In the genomic region with DNA sequence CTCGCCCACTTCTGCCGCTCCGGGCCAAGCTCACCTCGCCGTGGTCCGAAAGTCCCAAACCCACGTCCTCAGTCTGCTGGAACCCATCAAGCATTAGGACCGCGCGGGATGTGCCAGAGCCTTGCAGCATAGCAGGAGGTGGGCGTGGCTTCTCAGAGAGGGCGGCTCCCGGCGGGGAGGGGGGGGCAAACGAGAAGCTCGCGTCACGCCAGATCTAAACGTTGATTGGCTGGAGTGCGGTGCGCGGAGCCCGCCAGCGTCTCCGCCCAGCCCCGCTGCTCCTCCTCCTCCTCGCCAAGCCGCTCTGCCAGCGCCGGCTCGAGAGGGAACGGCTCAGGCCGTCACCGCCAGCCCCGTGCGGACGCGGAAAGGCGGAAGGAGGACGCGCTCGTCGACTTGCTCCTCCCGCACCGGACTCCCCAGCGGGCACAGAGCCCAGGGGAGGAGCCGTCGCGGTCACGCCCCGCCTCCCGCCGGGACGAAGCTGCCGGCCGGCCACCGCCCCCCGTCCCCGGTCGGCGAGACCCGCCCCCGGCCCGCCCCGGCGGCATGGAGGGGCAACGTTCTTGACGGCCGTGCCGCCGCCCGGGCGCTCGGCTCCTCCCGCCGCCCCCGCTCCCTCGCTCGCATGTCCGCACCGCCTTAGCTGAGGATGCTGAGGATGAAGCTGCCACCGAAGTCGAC, we compare ENCODE assay signal across 8 mouse cellular contexts. TPM values are rescaled to one million over a fixed set of nuclear protein-coding genes. Genes with fewer than 3 reads are reported as not detected.
A peak's percentile ranks its signal among the peaks of the same experiment; 100 is the strongest.
DNase-seq lines count a peak whose midpoint lies in the region; ATAC-seq and TF ChIP-seq lines count a peak whose summit lies in the region.

A gene (plus strand): TSS at position 269 of the 684 bp plus-strand sequence.

- ATAC-seq in embryonic facial prominence, embryonic 13.5 days (ENCODE audit: insufficient number of reproducible peaks, insufficient read depth, low FRiP score, low TSS enrichment, low read depth): peak; percentile 95
- peak; percentile 93 for ATAC-seq in limb, embryonic 12.5 days (ENCODE audit: insufficient number of reproducible peaks, insufficient read depth, low FRiP score, low TSS enrichment, low read depth)
- ATAC-seq in midbrain, embryonic 15.5 days (replicated peaks): peak; percentile 96

- peaks cover 30% of the 10 kb centered on the region for H3K4me1 ChIP-seq in embryonic facial prominence, embryonic 13.5 days
- H3K4me1 ChIP-seq in kidney, adult 2 months (ENCODE audit: control insufficient read depth, insufficient read depth, low read length): peaks cover 6% of the 10 kb centered on the region; the same call in 1 of the 2 replicates
- H3K4me1 ChIP-seq in limb, embryonic 12.5 days (replicated peaks): peaks cover 26% of the 10 kb centered on the region
- peaks cover 34% of the 10 kb centered on the region for H3K4me1 ChIP-seq in midbrain, embryonic 15.5 days
- peaks cover 5% of the 10 kb centered on the region for H3K4me1 ChIP-seq in spleen, adult 2 months (ENCODE audit: control insufficient read depth, insufficient read depth, insufficient read length)

- H3K36me3 ChIP-seq in embryonic facial prominence, embryonic 13.5 days: no peaks in the 10 kb centered on the region
- H3K36me3 ChIP-seq in kidney, adult 2 months (ENCODE audit: control insufficient read depth, insufficient read depth, low read length): no peaks in the 10 kb centered on the region
- H3K36me3 ChIP-seq in limb, embryonic 12.5 days: no peaks in the 10 kb centered on the region
- H3K36me3 ChIP-seq in midbrain, embryonic 15.5 days (replicated peaks): no peaks in the 10 kb centered on the region
- H3K36me3 ChIP-seq in spleen, adult 2 months (ENCODE audit: control insufficient read depth, insufficient read depth, low read length): no peaks in the 10 kb centered on the region

- H3K9me3 ChIP-seq in embryonic facial prominence, embryonic 13.5 days: no peaks in the 10 kb centered on the region
- no peaks in the 10 kb centered on the region for H3K9me3 ChIP-seq in limb, embryonic 12.5 days
- no peaks in the 10 kb centered on the region for H3K9me3 ChIP-seq in midbrain, embryonic 15.5 days

- H3K9ac ChIP-seq in embryonic facial prominence, embryonic 13.5 days: peak within 1 kb of the TSS; percentile 86
- peak within 1 kb of the TSS; percentile 79 for H3K9ac ChIP-seq in limb, embryonic 12.5 days (replicated peaks)
- peak within 1 kb of the TSS; percentile 68 for H3K9ac ChIP-seq in midbrain, embryonic 15.5 days

- TF ChIP-seq POLR2A in kidney, adult 2 months (IDR thresholded peaks at IDR 0.05; ENCODE audit: low read depth, low read length): peak; percentile 44
- TF ChIP-seq POLR2A in spleen, adult 2 months (IDR thresholded peaks at IDR 0.05; ENCODE audit: low read depth, low read length): peak; percentile 35

- no peaks in the 10 kb centered on the region for H3K27me3 ChIP-seq in embryonic facial prominence, embryonic 13.5 days
- H3K27me3 ChIP-seq in kidney, adult 2 months (replicated peaks; ENCODE audit: control insufficient read depth, insufficient read depth, low read length): no peaks in the 10 kb centered on the region
- no peaks in the 10 kb centered on the region; the same call in 1 of the 2 replicates for H3K27me3 ChIP-seq in limb, embryonic 12.5 days
- no peaks in the 10 kb centered on the region for H3K27me3 ChIP-seq in midbrain, embryonic 15.5 days (replicated peaks)
- H3K27me3 ChIP-seq in spleen, adult 2 months (ENCODE audit: control insufficient read depth, insufficient read depth, low read length): no peaks in the 10 kb centered on the region

- DNase-seq in 3134 (ENCODE audit: extremely low read depth, insufficient read length, low spot score): peak; percentile 100
- peak; percentile 99 to 100 for DNase-seq in adrenal gland, postnatal 36 days
- peak; percentile 99 to 100 for DNase-seq in heart, adult 18-20 months
- DNase-seq in kidney, adult 2 months: peak; percentile 99
- peak; percentile 94 to 98 for DNase-seq in spleen, adult 2 months (ENCODE audit: low read depth in 1 of 2, low spot score in 2 of 2)

- peak within 1 kb of the TSS; percentile 99 for H3K4me2 ChIP-seq in embryonic facial prominence, embryonic 13.5 days
- peak within 1 kb of the TSS; percentile 99 for H3K4me2 ChIP-seq in limb, embryonic 12.5 days
- peak within 1 kb of the TSS; percentile 77 for H3K4me2 ChIP-seq in midbrain, embryonic 15.5 days

- WGBS in embryonic facial prominence, embryonic 13.5 days: under 1% methylated on average over 64 of the region's 83 CpGs
- WGBS in kidney, adult 2 months: under 1% methylated on average over 68 of the region's 83 CpGs
- WGBS in limb, embryonic 12.5 days: under 1% methylated on average over 64 of the region's 83 CpGs
- under 1% methylated on average over 57 of the region's 83 CpGs for WGBS in midbrain, embryonic 15.5 days
- under 1% methylated on average over 73 of the region's 83 CpGs for WGBS in spleen, adult 2 months

- TF ChIP-seq CTCF in kidney, adult 2 months (conservative IDR thresholded peaks at IDR 0.05; ENCODE audit: insufficient read depth, insufficient read length, low read depth, low read length): no peak
- TF ChIP-seq CTCF in spleen, adult 2 months (IDR thresholded peaks at IDR 0.05; ENCODE audit: extremely low read depth, insufficient read depth, insufficient read length, insufficient replicate concordance): no peak

- H3K4me3 ChIP-seq in embryonic facial prominence, embryonic 13.5 days: peak within 1 kb of the TSS; percentile 83
- H3K4me3 ChIP-seq in kidney, adult 2 months (ENCODE audit: insufficient read depth, low read depth, low read length): peak within 1 kb of the TSS; percentile 97
- peak within 1 kb of the TSS; percentile 73 for H3K4me3 ChIP-seq in limb, embryonic 12.5 days (replicated peaks)
- H3K4me3 ChIP-seq in midbrain, embryonic 15.5 days: peak within 1 kb of the TSS; percentile 81
- peak within 1 kb of the TSS; percentile 97 for H3K4me3 ChIP-seq in spleen, adult 2 months (ENCODE audit: extremely low read depth, insufficient read depth, insufficient read length)

- peak within 1 kb of the TSS; percentile 95 for H3K27ac ChIP-seq in embryonic facial prominence, embryonic 13.5 days
- H3K27ac ChIP-seq in kidney, adult 2 months (ENCODE audit: insufficient read depth, low read depth, low read length): peak within 1 kb of the TSS; percentile 97
- peak within 1 kb of the TSS; percentile 93 for H3K27ac ChIP-seq in limb, embryonic 12.5 days
- peak within 1 kb of the TSS; percentile 96 for H3K27ac ChIP-seq in midbrain, embryonic 15.5 days
- H3K27ac ChIP-seq in spleen, adult 2 months (ENCODE audit: insufficient read depth, low read length): peak within 1 kb of the TSS; percentile 94

RNA-seq across cellular contexts. Expression of the gene that starts here (rescaled TPM):
- total RNA-seq in adrenal gland, postnatal 36 days (2021): 10 to 100 TPM; 15.6 to 17.8 TPM
- polyA plus RNA-seq in embryonic facial prominence, embryonic 13.5 days (2015; fragmentation: Nextera tagmentation; extraction: Ambion mirVana): 2.4 and 2.5 TPM in 2 replicates
- total RNA-seq in heart, adult 18-20 months (2021): 1 to 10 TPM; 7.0 to 7.9 TPM
- polyA plus RNA-seq in kidney, adult 2 months (2012; rRNA removed): 13.5 and 15.1 TPM in 2 replicates
- polyA plus RNA-seq in limb, embryonic 12.5 days (2016; fragmentation: Nextera tagmentation; extraction: Ambion mirVana): 1.7 and 1.8 TPM in 2 replicates
- polyA plus RNA-seq in midbrain, embryonic 15.5 days (2015; fragmentation: Nextera tagmentation; extraction: Ambion mirVana): 2.3 and 2.7 TPM in 2 replicates
- polyA plus RNA-seq in spleen, adult 2 months (2012; rRNA removed): 16.9 and 20.0 TPM in 2 replicates

Comparison
In these comparisons a context has a peak if more than half of its experiments do, and no peak if none do; other contexts are left out.
1. Peak in every context shown above with its lines: DNase-seq, ATAC-seq, H3K4me3 ChIP-seq and H3K27ac ChIP-seq.